Mouse (Mus musculus) forebrain, embryonic 10.5 days (tissue): ENCODE data around the gene Gm43951. TPM values are rescaled to one million over a fixed set of nuclear protein-coding genes. Genes with fewer than 3 reads are reported as not detected.

Experiments
- polyA plus RNA-seq: library from polyadenylated mRNA; unstranded; fragments of >200 nt; fragmentation: Nextera tagmentation; extraction: Ambion mirVana; gene quantifications from 2 replicates; pipeline ENCODE4 v1.2.1, GENCODE M21; 2016

The Gm43951 gene
- polyA plus RNA-seq, 1 experiment from 2014 or later = 0.52 TPM

Other genes starting within 250 kb of the Gm43951 start
- 0.64 and 0.66 TPM in 2 replicates for gene Aipl1, start 169.3 kb downstream of the Gm43951 start, polyA plus RNA-seq
- gene Pimreg, start 164.8 kb downstream of the Gm43951 start, polyA plus RNA-seq = 265 and 279 TPM in 2 replicates
- 0.02 and 0.04 TPM in 2 replicates for gene Pitpnm3, start 71.1 kb downstream of the Gm43951 start, polyA plus RNA-seq
- 16.2 and 16.4 TPM in 2 replicates for gene 4933427D14Rik, start 619 bp upstream of the Gm43951 start, polyA plus RNA-seq
- gene Txndc17, start 707 bp upstream of the Gm43951 start, polyA plus RNA-seq = 172 and 176 TPM in 2 replicates
- 44.8 and 47.1 TPM in 2 replicates for gene Med31, start 8.8 kb upstream of the Gm43951 start, polyA plus RNA-seq
- gene Slc13a5, start 60.4 kb upstream of the Gm43951 start, polyA plus RNA-seq = 0.20 TPM in 1 of 2 replicates, not detected in the other
- gene Xaf1, start 94.8 kb upstream of the Gm43951 start, polyA plus RNA-seq = 2.6 and 2.9 TPM in 2 replicates
- not detected in 2 replicates for gene Fbxo39, start 107.6 kb upstream of the Gm43951 start, polyA plus RNA-seq
- 5.1 and 5.3 TPM in 2 replicates for gene Tekt1, start 155.6 kb upstream of the Gm43951 start, polyA plus RNA-seq
- gene Smtnl2, start 204.9 kb upstream of the Gm43951 start, polyA plus RNA-seq = 10.6 and 12.5 TPM in 2 replicates
- gene Ggt6, start 228.7 kb upstream of the Gm43951 start, polyA plus RNA-seq = not detected in 2 replicates
- 248 and 256 TPM in 2 replicates for gene Mybbp1a, start 234.5 kb upstream of the Gm43951 start, polyA plus RNA-seq